Mouse (Mus musculus) stomach, postnatal 0 days (tissue): ENCODE results near the gene Ttn. TPM values are rescaled to one million over a fixed set of nuclear protein-coding genes. Genes with fewer than 3 reads are reported as not detected.

Source experiments
- ATAC-seq: fragments of 200-750 bp; cut with Nextera tagmentation; 2 replicates; pipeline ENCODE4 v1.8.0; 2017; ENCODE audit not compliant: low FRiP score, low TSS enrichment
- DNase-seq: peaks from one replicate; pipeline ENCODE4 v3.0.0-alpha.2; 2016; ENCODE audit warnings: low spot score
- H3K27ac ChIP-seq: fragments of 300-500 bp; sonication (generic); replicated peaks from 2 replicates; pipeline ENCODE4 v1.5.1; 2014; ENCODE audit warnings: mild to moderate bottlenecking, control low read depth
- H3K27me3 ChIP-seq: fragments of 300-500 bp; sonication (generic); 2 replicates; pipeline ENCODE4 v1.6.1; 2014; ENCODE audit warnings: low read length; ENCODE audit not compliant: control insufficient read depth, insufficient read depth
- H3K36me3 ChIP-seq: fragments of 300-500 bp; sonication (generic); 2 replicates; pipeline ENCODE4 v1.6.1; 2014; ENCODE audit warnings: low read length, mixed read lengths; ENCODE audit not compliant: control insufficient read depth, insufficient read depth
- H3K4me1 ChIP-seq: fragments of 300-500 bp; sonication (generic); replicated peaks from 2 replicates; pipeline ENCODE4 v1.6.1; 2014; ENCODE audit warnings: antibody characterized with exemption; ENCODE audit not compliant: control insufficient read depth, insufficient read depth
- H3K4me2 ChIP-seq: fragments of 300-500 bp; sonication (generic); replicated peaks from 2 replicates; pipeline ENCODE4 v1.6.1; 2014; ENCODE audit warnings: low read depth, mild to moderate bottlenecking, control low read depth, moderate library complexity
- H3K4me3 ChIP-seq: fragments of 300-500 bp; sonication (generic); 2 replicates; pipeline ENCODE4 v1.5.1; 2014; ENCODE audit warnings: low read depth, low read length, control low read depth
- H3K9ac ChIP-seq: fragments of 300-500 bp; sonication (generic); 2 replicates; pipeline ENCODE4 v1.6.1; 2014; ENCODE audit warnings: mild to moderate bottlenecking, low read length, control low read depth, mixed read lengths
- H3K9me3 ChIP-seq: fragments of 300-500 bp; sonication (generic); 2 replicates; pipeline ENCODE4 v1.6.1; 2016; ENCODE audit warnings: low read length; ENCODE audit not compliant: control insufficient read depth
- CTCF ChIP-seq: IDR thresholded peaks from 2 replicates; pipeline ENCODE4 v1.5.1; 2016; ENCODE audit warnings: antibody characterized with exemption, low read depth, mild to moderate bottlenecking, moderate library complexity
- EP300 ChIP-seq: optimal IDR thresholded peaks from 2 replicates; pipeline ENCODE3; 2016; ENCODE audit warnings: antibody characterized with exemption
- WGBS: fragments of 180-500 bp; shearing (Covaris S2); extraction: QIAGEN DNeasy Blood & Tissue Kit; methylation state at CpG from one replicate; pipeline ENCODE4 v1.1.7; 2014; 5-methylcytosine and 5-hydroxymethylcytosine counted together
- polyA plus RNA-seq: library from polyadenylated mRNA; unstranded; fragments of >200 nt; fragmentation: Nextera tagmentation; extraction: Ambion mirVana; gene quantifications from 2 replicates; pipeline ENCODE4 v1.2.1, GENCODE M21; 2015

Ttn gene
- polyA plus RNA-seq, 1 experiment from 2014 or later: 0.70 TPM

- Histone ChIP-seq H3K4me2 (no peak overlapping the region), H3K36me3 (no peaks in the 10 kb centered on the region), H3K4me3 (no peak overlapping the region), H3K27me3 (no peaks in the 10 kb centered on the region), H3K9ac (no peak overlapping the region), H3K9me3 (no peaks in the 10 kb centered on the region), H3K4me1 (no peaks in the 10 kb centered on the region), H3K27ac (no peak overlapping the region)
- 51% methylated on average over 2 of the region's 2 CpGs for WGBS
- DNase-seq (no peak), ATAC-seq (no peak)
- TF ChIP-seq CTCF (no peak), EP300 (no peak)
Measured at GRCm38 (mm10) chr2:77003148-77003547, 20.8 kb upstream of the Ttn start.

- Histone ChIP-seq H3K27me3 (no peaks in the 10 kb centered on the region), H3K27ac (no peak overlapping the region), H3K4me3 (no peak overlapping the region), H3K4me1 (no peaks in the 10 kb centered on the region), H3K36me3 (no peaks in the 10 kb centered on the region), H3K4me2 (no peak overlapping the region), H3K9ac (no peak overlapping the region), H3K9me3 (no peaks in the 10 kb centered on the region)
- DNase-seq (no peak), ATAC-seq (no peak)
- 52% methylated on average over 5 of the region's 5 CpGs for WGBS
- TF ChIP-seq CTCF (no peak), EP300 (no peak)
Measured at GRCm38 (mm10) chr2:76998351-76998750, 16.0 kb upstream of the Ttn start.

- ATAC-seq (no peak), DNase-seq (no peak)
- Histone ChIP-seq H3K27ac (no peak overlapping the region), H3K4me2 (no peak overlapping the region), H3K36me3 (no peaks in the 10 kb centered on the region), H3K9ac (no peak overlapping the region), H3K4me3 (no peak overlapping the region), H3K9me3 (no peaks in the 10 kb centered on the region), H3K4me1 (no peaks in the 10 kb centered on the region), H3K27me3 (no peaks in the 10 kb centered on the region)
- TF ChIP-seq EP300: no peak
- TF ChIP-seq CTCF: no peak
- 71% methylated on average over 5 of the region's 5 CpGs for WGBS
Measured at GRCm38 (mm10) chr2:76992493-76993201, 10.3 kb upstream of the Ttn start.

GRCm38 (mm10) chr2:76987317-76987716, 5.0 kb upstream of the Ttn start:
- H3K4me3 ChIP-seq: no peak overlapping the region
- no peaks in the 10 kb centered on the region for H3K9me3 ChIP-seq
- no peaks in the 10 kb centered on the region for H3K36me3 ChIP-seq
- H3K27me3 ChIP-seq: no peaks in the 10 kb centered on the region
- 76% methylated on average over 4 of the region's 4 CpGs for WGBS
- DNase-seq (no peak), ATAC-seq (no peak)
- H3K4me2 ChIP-seq: no peak overlapping the region
- no peak for TF ChIP-seq EP300
- no peak for TF ChIP-seq CTCF
- no peak overlapping the region for H3K9ac ChIP-seq
- no peak overlapping the region for H3K27ac ChIP-seq
- no peaks in the 10 kb centered on the region for H3K4me1 ChIP-seq

DNA sequence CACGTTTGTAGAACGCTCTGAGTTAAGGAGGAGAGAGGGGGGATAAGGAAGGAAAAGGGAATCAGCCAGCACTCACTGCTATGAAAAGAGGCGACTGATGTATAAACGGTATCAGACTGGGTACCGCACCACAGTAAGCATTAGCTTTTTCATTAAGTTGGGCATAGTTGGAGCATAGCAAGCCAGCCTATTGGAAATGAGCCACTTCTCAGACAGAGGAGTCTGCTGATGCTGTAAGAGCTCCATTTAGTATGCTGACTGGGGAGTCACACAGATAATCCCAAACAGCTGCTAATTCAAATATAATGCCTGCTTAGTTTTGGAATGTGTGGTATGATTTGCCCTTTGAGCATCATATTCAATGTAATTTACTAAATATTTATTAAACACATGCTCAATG, 2.0 kb upstream of the Ttn start:
- no peaks in the 10 kb centered on the region for H3K9me3 ChIP-seq
- TF ChIP-seq EP300 (no peak), CTCF (no peak)
- no peak overlapping the region for H3K4me2 ChIP-seq
- no peak overlapping the region for H3K9ac ChIP-seq
- 67% methylated on average over 5 of the region's 5 CpGs for WGBS
- no peak overlapping the region for H3K4me3 ChIP-seq
- no peaks in the 10 kb centered on the region for H3K36me3 ChIP-seq
- no peak for DNase-seq
- no peaks in the 10 kb centered on the region for H3K4me1 ChIP-seq
- no peak overlapping the region for H3K27ac ChIP-seq
- ATAC-seq: no peak
- no peaks in the 10 kb centered on the region for H3K27me3 ChIP-seq

DNA sequence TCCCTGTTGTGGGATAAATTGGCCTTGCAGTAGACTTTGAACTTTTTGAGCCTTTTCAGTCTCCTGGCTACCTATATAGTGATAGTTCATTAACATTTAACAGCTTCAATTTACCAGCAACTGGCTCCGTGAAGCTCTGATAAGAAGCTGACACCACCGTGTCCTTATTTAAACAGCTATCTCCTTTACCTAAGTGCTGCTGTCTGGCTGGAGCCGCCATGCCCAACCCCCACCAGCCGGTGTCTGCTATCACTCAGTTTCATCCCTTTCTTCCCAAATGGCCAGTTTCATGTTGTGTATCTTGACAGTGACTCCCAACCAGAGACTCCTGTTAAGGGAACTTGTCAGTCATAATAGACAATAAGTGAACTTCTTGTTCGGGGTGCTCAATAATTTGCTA, 1.3 kb upstream of the Ttn start:
- no peak overlapping the region for H3K9ac ChIP-seq
- TF ChIP-seq EP300: no peak
- no peak for TF ChIP-seq CTCF
- 35% methylated on average over 5 of the region's 5 CpGs for WGBS
- H3K9me3 ChIP-seq: no peaks in the 10 kb centered on the region
- H3K36me3 ChIP-seq: no peaks in the 10 kb centered on the region
- no peak overlapping the region for H3K4me3 ChIP-seq
- ATAC-seq (no peak), DNase-seq (no peak)
- H3K27ac ChIP-seq: no peak overlapping the region
- no peak overlapping the region for H3K4me2 ChIP-seq
- H3K4me1 ChIP-seq: no peaks in the 10 kb centered on the region
- no peaks in the 10 kb centered on the region for H3K27me3 ChIP-seq
